Mouse (Mus musculus) forebrain, embryonic 15.5 days (tissue): Measurements from ENCODE around the gene Myl7. TPM values are rescaled to one million over a fixed set of nuclear protein-coding genes. Genes with fewer than 3 reads are reported as not detected.

Experiments
- polyA plus RNA-seq: library from polyadenylated mRNA; unstranded; fragments of >200 nt; fragmentation: Nextera tagmentation; extraction: Ambion mirVana; gene quantifications from 2 replicates; pipeline ENCODE4 v1.2.1, GENCODE M21; 2015

Myl7 gene
- polyA plus RNA-seq, 1 experiment from 2014 or later, result 0.32 TPM

Other genes with a start within 250 kb of the Myl7 start
- 177 and 180 TPM in 2 replicates for gene Mrps24, start 183.1 kb downstream of the Myl7 start, polyA plus RNA-seq
- 31.6 and 32.4 TPM in 2 replicates for gene Urgcp, start 136.4 kb downstream of the Myl7 start, polyA plus RNA-seq
- gene Dbnl, start 110.3 kb downstream of the Myl7 start, polyA plus RNA-seq, result 138 and 140 TPM in 2 replicates
- gene Pgam2, start 95.0 kb downstream of the Myl7 start, polyA plus RNA-seq, result 1.9 and 3.1 TPM in 2 replicates
- 7.0 TPM in 2 replicates for gene Polm, start 60.8 kb downstream of the Myl7 start, polyA plus RNA-seq
- gene Aebp1, start 36.8 kb downstream of the Myl7 start, polyA plus RNA-seq, result 10.0 and 10.4 TPM in 2 replicates
- gene Pold2, start 20.5 kb downstream of the Myl7 start, polyA plus RNA-seq, result 72.6 and 76.4 TPM in 2 replicates
- 6.8 and 7.7 TPM in 2 replicates for gene Gck, start 51.3 kb upstream of the Myl7 start, polyA plus RNA-seq
- gene Ykt6, start 56.9 kb upstream of the Myl7 start, polyA plus RNA-seq, result 86.0 and 95.9 TPM in 2 replicates
- gene Camk2b, start 167.6 kb upstream of the Myl7 start, polyA plus RNA-seq, result 119 and 121 TPM in 2 replicates